Mouse (Mus musculus) cerebellum, adult 2 months (tissue): ENCODE results near the gene Fbxo17. TPM values are rescaled to one million over a fixed set of nuclear protein-coding genes. Genes with fewer than 3 reads are reported as not detected.

Experiments
- DNase-seq, 2 experiments: peaks; one replicate each; pipeline ENCODE4 v3.0.0; 2021
- H3K27ac ChIP-seq: fragments of 200-500 bp; 2 replicates; pipeline ENCODE4 v1.5.1; 2012; ENCODE audit warnings: low read length, control low read depth, inconsistent platforms; ENCODE audit not compliant: insufficient read depth
- H3K27me3 ChIP-seq: fragments of 200-500 bp; 2 replicates; pipeline ENCODE4 v1.6.1; 2012; ENCODE audit warnings: inconsistent platforms, mild to moderate bottlenecking, low read length, moderate library complexity; ENCODE audit not compliant: control insufficient read depth, insufficient read depth
- H3K4me1 ChIP-seq: fragments of 200-500 bp; 2 replicates; pipeline ENCODE4 v1.6.1; 2011; ENCODE audit warnings: low read length; ENCODE audit not compliant: control insufficient read depth, insufficient read depth
- H3K4me3 ChIP-seq: fragments of 200-500 bp; replicated peaks from 2 replicates; pipeline ENCODE3; 2011; ENCODE audit warnings: mild to moderate bottlenecking, low read depth, low read length, control low read depth; ENCODE audit not compliant: insufficient read depth
- CTCF ChIP-seq: fragments of 200-500 bp; IDR thresholded peaks from 2 replicates; pipeline ENCODE4 v1.5.1; 2011; ENCODE audit warnings: low read depth, mild to moderate bottlenecking, control low read depth, low read length, moderate library complexity, borderline replicate concordance; ENCODE audit not compliant: insufficient read depth
- POLR2A ChIP-seq: fragments of 200-500 bp; IDR thresholded peaks from 2 replicates; pipeline ENCODE4 v1.6.1; 2011; ENCODE audit warnings: low read length, control low read depth, borderline replicate concordance; ENCODE audit not compliant: insufficient read depth
- WGBS: fragments of 180-500 bp; shearing (Covaris S2); methylation state at CpG from one replicate; pipeline ENCODE4 v1.1.7; 2018; 5-methylcytosine and 5-hydroxymethylcytosine counted together
- polyA plus RNA-seq: library from polyadenylated mRNA; depleted of rRNA; stranded (reverse); fragments of >200 nt; gene quantifications from 2 replicates; pipeline ENCODE4 v1.2.3, GENCODE M21; 2012

Gene Fbxo17
- polyA plus RNA-seq, 1 experiment = 6.7 TPM

DNA sequence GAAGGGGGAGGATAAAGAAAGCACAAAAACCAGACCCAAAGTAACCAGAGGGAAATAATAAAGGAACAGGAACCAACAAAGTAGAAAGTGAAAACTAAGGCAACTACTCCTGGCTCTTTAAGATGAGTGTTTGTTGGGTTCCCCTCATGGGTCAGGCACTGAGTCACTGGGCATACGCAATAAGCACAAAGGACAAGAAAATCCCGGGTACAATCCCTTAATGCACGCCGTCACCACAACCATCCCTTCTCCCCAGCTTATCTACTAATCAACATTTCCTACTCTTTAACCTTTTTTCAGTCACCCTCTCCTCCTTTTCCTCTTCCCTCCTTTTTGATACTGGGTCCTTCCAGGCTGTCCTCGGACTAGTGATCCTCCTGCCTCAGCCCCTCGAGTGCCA lies 48.6 kb downstream of the Fbxo17 start:
- Histone ChIP-seq H3K27me3 (no peaks in the 10 kb centered on the region), H3K4me3 (peak overlapping the region; percentile 60), H3K27ac (no peak overlapping the region), H3K4me1 (peaks cover 5% of the 10 kb centered on the region)
- WGBS = 83% methylated on average over 6 of the region's 6 CpGs
- no peak for TF ChIP-seq POLR2A
- TF ChIP-seq CTCF = no peak
- no peak for DNase-seq

DNA sequence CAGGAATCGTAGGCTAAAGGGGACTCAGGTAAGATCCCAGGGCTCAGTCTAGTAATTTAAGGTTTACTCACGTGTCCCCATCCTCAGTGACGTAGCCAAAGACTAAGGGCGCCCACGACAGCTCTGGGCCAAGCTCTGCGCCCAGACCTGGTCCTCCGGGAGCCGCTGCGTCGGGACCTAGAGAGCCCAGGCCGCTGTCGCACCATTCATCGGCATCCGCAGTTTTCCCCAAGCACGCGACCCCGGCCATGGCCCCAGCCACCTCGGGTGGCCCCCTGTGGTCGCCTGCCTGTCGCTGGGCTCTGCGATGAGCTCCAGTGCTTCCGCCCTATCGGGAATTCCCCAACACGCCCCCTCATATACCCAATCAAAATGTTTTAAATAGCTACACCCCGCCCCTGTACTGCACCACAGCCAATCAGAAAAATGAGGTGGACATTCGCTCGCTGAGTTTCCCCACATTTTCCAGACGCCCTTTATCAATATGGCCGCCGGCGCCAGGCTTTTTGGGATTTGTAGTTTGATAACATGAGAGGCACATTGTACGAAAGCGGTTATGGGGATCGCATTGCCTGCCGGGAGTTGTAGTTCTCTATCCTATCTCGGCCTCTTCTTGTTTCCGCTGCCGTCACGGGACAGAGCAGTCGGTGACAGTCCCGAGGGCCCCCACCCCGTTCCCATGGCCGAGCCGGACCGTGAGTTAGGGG lies 49.7 kb downstream of the Fbxo17 start, which contains the start of gene Sirt2:
Sirt2 (plus strand) TSS at position 563 of the 707 bp plus-strand sequence.
- WGBS = under 1% methylated on average over 45 of the region's 45 CpGs

DNA sequence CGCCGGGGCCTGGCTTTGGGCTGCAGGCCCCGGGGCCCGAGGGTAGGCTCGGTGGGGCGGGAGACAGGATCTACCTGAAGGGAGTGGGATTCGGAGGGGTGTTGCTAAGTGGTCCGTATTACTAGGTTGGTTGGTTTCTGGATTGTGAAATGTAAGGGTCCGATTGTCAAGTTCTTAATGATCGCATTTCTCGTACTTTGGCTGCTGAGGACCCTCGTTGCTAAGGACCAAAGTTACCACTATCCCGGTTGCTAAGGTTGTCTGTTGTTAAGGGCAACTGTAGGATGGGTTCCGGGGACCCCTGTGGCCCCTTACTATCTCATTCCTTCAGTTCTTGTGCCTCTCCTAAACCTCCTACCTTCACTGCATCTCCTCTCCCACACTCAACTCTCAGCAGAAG lies 50.3 kb downstream of the Fbxo17 start:
- TF ChIP-seq CTCF = no peak
- TF ChIP-seq POLR2A = no peak
- peaks cover 11% of the 10 kb centered on the region for H3K4me1 ChIP-seq
- WGBS = 1% methylated on average over 14 of the region's 14 CpGs
- no peak for DNase-seq
- H3K4me3 ChIP-seq = peak overlapping the region; percentile 59
- H3K27ac ChIP-seq = no peak overlapping the region
- no peaks in the 10 kb centered on the region for H3K27me3 ChIP-seq

More for the DNA sequence above, 49.7 kb downstream of the Fbxo17 start, which contains the start of gene Sirt2:
- no peak for TF ChIP-seq CTCF
- peak; percentile 42; the same call in 1 of the 2 replicates for TF ChIP-seq POLR2A
- DNase-seq = peak; percentile 98 to 99
- H3K4me1 ChIP-seq = peaks cover 8% of the 10 kb centered on the region
- H3K4me3 ChIP-seq = peak within 1 kb of the TSS; percentile 60
- no peaks in the 10 kb centered on the region for H3K27me3 ChIP-seq
- no peak within 1 kb of the TSS for H3K27ac ChIP-seq

DNA sequence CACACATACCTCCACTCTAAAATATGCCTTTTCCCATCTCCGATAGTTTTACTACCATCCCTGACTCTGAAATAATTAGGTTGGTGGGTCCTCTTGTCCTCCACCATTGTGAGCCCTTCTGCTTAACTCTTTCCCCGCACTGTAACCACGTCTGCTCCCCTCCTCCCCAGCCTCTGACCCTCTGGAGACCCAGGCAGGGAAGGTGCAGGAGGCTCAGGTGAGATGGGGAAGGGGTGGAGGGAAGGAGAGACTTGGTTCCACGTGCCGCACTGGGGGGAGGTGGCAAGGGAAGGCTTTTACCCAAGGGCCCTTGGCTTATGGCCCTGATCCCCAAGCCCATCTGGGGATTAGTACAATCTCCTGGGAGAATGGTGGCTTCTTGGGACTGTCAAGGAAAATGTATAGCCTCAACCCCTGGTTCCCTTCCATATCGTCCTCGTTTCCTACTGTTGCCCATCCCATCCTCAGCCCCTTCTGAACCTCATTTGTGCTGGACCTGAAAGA lies 50.9 kb downstream of the Fbxo17 start, which contains the start of gene Nfkbib:
Nfkbib (minus strand) TSS at position 51 of the 504 bp plus-strand sequence.
- no peaks in the 10 kb centered on the region for H3K27me3 ChIP-seq
- WGBS = 52% methylated on average over 7 of the region's 7 CpGs
- H3K4me3 ChIP-seq = peak within 1 kb of the TSS; percentile 60
- H3K27ac ChIP-seq = no peak within 1 kb of the TSS
- TF ChIP-seq CTCF (no peak), POLR2A (no peak)
- H3K4me1 ChIP-seq = peaks cover 11% of the 10 kb centered on the region
- DNase-seq = peak in 1 of 2 experiments; percentile 24

DNA sequence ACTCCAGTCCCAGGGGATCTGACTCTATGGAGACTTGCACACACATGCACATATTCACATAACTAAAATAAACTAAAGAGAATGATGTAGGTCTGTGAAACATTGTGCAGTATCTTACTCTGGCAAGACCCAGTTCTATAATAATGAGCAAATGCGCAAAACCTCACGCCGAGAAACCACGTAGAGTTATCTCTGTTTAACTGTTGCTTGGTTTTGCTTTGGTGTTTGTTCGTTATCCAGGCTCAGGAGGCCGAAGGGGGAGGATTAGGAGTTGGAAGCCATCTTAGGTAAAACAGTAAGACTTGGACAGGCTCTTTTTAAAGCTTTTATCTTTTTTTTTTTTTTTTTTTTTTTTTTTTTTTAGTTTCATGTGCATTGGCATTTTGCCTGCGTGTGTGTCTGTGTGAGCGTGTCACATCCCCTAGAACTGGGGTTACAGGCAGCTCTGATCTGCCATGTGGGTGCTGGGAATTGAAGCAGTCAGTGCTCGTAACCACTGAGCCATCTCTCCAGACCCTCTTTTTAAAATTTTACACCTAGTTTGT lies 52.9 kb downstream of the Fbxo17 start:
- TF ChIP-seq CTCF (no peak), POLR2A (no peak)
- Histone ChIP-seq H3K27me3 (no peaks in the 10 kb centered on the region), H3K4me3 (no peak overlapping the region), H3K4me1 (peaks cover 19% of the 10 kb centered on the region), H3K27ac (no peak overlapping the region)
- DNase-seq = no peak
- 84% methylated on average over 9 of the region's 9 CpGs for WGBS

DNA sequence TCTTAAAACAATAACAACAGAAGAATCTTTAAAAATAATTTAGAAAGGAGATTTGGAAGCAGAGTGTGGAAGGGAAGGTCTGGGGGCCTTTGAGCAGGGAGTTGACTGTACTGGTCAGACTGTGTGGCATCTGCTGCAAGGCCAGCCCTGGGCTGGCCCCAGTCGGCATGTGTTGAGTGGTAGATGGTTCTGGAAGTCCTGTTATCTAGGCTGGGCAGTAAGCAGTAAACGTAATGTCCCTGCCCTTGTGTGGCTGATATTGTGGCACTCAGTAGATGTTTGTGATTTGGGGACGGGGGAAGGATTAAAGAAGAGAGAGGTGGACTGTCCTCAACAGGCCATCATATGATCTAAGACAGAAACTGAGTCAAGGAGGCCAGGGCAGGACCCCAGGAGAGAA lies 53.7 kb downstream of the Fbxo17 start:
- Histone ChIP-seq H3K27me3 (no peaks in the 10 kb centered on the region), H3K27ac (no peak overlapping the region), H3K4me3 (no peak overlapping the region), H3K4me1 (peaks cover 19% of the 10 kb centered on the region)
- TF ChIP-seq POLR2A (no peak), CTCF (no peak)
- WGBS = 86% methylated on average over 3 of the region's 3 CpGs
- DNase-seq = no peak

DNA sequence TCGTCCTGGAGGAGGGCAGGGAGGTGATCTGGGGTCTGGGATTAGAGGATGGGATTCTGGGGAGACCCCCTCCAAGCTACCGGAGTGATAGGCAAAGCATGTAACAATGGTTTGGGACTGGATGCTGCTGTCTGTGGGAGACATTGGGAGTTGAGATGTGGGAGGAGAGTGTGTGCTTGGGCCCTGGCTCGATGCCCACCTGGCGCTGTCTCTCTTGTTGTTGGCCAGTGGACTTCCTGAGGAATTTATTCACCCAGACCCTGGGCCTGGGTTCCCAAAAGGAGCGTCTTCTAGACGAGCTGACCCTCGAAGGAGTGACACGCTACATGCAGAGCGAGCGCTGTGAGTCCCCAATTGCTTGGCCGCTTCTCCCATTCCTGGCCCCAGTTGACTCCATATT lies 55.3 kb downstream of the Fbxo17 start:
- Histone ChIP-seq H3K4me1 (peaks cover 19% of the 10 kb centered on the region), H3K4me3 (no peak overlapping the region), H3K27me3 (no peaks in the 10 kb centered on the region), H3K27ac (no peak overlapping the region)
- peak in 1 of 2 experiments; percentile 24 for DNase-seq
- TF ChIP-seq CTCF (no peak), POLR2A (no peak)
- 60% methylated on average over 11 of the region's 11 CpGs for WGBS
